Mouse (Mus musculus) midbrain, embryonic 15.5 days (tissue): ENCODE data around the gene Wdfy4. TPM values are rescaled to one million over a fixed set of nuclear protein-coding genes. Genes with fewer than 3 reads are reported as not detected.
A peak's percentile ranks its signal among the peaks of the same experiment; 100 is the strongest.

Source experiments
- ATAC-seq: fragments of 200-750 bp; cut with Nextera tagmentation; replicated peaks from 2 replicates; pipeline ENCODE4 v1.8.0; 2017; ENCODE audit warnings: moderate TSS enrichment
- H3K27ac ChIP-seq: fragments of 300-500 bp; sonication (generic); 2 replicates; pipeline ENCODE4 v1.5.1; 2015; ENCODE audit warnings: mild to moderate bottlenecking, inconsistent platforms
- H3K27me3 ChIP-seq: fragments of 300-500 bp; sonication (generic); replicated peaks from 2 replicates; pipeline ENCODE4 v1.6.1; 2015; ENCODE audit warnings: inconsistent platforms
- H3K36me3 ChIP-seq: fragments of 300-500 bp; sonication (generic); replicated peaks from 2 replicates; pipeline ENCODE4 v1.6.1; 2015; ENCODE audit warnings: inconsistent platforms
- H3K4me1 ChIP-seq: fragments of 300-500 bp; sonication (generic); 2 replicates; pipeline ENCODE4 v1.6.1; 2015; ENCODE audit warnings: inconsistent platforms
- H3K4me2 ChIP-seq: fragments of 300-500 bp; sonication (generic); 2 replicates; pipeline ENCODE4 v1.6.1; 2015; ENCODE audit warnings: inconsistent platforms, mild to moderate bottlenecking, moderate library complexity
- H3K4me3 ChIP-seq: fragments of 300-500 bp; sonication (generic); 2 replicates; pipeline ENCODE4 v1.5.1; 2015; ENCODE audit warnings: mild to moderate bottlenecking, inconsistent platforms
- H3K9ac ChIP-seq: fragments of 300-500 bp; sonication (generic); 2 replicates; pipeline ENCODE4 v1.6.1; 2015; ENCODE audit warnings: mild to moderate bottlenecking, inconsistent platforms
- H3K9me3 ChIP-seq: fragments of 300-500 bp; sonication (generic); 2 replicates; pipeline ENCODE4 v1.6.1; 2016; ENCODE audit warnings: inconsistent platforms
- whole genome bisulfite sequencing: fragments of 180-500 bp; shearing (Covaris S2); methylation state at CpG from one replicate; pipeline ENCODE4 v1.1.7; 2015; ENCODE audit warnings: mixed read lengths; 5-methylcytosine and 5-hydroxymethylcytosine counted together
- polyA plus RNA-seq: library from polyadenylated mRNA; unstranded; fragments of >200 nt; fragmentation: Nextera tagmentation; extraction: Ambion mirVana; gene quantifications from 2 replicates; pipeline ENCODE4 v1.2.1, GENCODE M21; 2015

Wdfy4 gene
- polyA plus RNA-seq, 1 experiment from 2014 or later = 0.30 TPM

DNA sequence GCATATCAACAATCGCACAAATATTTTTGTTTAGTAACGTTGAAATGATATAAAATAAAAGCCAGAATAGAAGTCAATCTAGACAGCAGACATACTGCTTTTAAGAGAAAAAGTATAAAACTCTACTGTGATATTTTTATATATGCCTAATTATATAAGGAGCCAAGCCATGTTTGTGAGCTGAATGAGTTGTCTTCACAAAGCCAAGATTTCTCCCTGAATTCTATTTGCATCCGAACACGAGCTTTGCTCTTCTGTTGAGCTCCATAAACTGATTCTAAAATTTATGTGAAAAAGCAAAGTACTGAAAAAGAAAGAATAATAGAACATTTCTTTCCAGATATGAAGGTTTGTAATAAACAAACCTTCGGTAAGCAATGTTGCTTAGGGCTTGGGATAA, 5.2 kb downstream of the Wdfy4 start:
- Histone ChIP-seq H3K4me3 (no peak overlapping the region), H3K27me3 (no peaks in the 10 kb centered on the region), H3K4me2 (no peak overlapping the region), H3K27ac (no peak overlapping the region), H3K9ac (no peak overlapping the region), H3K36me3 (no peaks in the 10 kb centered on the region), H3K9me3 (no peaks in the 10 kb centered on the region), H3K4me1 (no peaks in the 10 kb centered on the region)
- no peak for ATAC-seq
- 89% methylated on average over 5 of the region's 5 CpGs for WGBS

GRCm38 (mm10) chr14:33175059-33175821, 10.1 kb downstream of the Wdfy4 start:
- WGBS = 89% methylated on average over 4 of the region's 4 CpGs
- no peak for ATAC-seq
- no peak overlapping the region for H3K4me3 ChIP-seq

DNA sequence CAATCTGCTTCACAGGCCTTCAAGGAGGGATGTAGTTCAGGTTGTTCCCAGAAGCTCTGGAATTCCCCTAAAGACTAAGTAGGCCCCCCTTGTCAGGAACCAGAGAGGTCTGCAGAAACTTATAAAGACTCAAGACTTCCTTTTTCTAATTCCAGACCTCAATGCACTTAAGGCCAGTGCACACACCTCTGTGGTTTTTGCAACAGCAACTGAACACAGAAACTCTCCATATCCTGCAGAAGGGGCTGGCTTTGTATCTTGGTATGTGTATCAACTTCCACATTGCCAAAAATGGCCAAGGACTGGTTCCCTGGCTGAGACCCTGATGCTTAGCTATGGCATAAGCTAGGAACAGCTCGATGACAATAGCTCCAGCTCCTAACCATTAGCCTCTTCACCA, 13.4 kb downstream of the Wdfy4 start:
- Histone ChIP-seq H3K4me3 (no peak overlapping the region), H3K4me1 (no peaks in the 10 kb centered on the region), H3K9ac (no peak overlapping the region), H3K4me2 (no peak overlapping the region), H3K27ac (no peak overlapping the region), H3K9me3 (no peaks in the 10 kb centered on the region), H3K36me3 (no peaks in the 10 kb centered on the region), H3K27me3 (no peaks in the 10 kb centered on the region)
- 84% methylated on average over 1 of the region's 1 CpGs for whole genome bisulfite sequencing
- ATAC-seq = no peak

More at GRCm38 (mm10) chr14:33175059-33175821, 10.1 kb downstream of the Wdfy4 start:
- Histone ChIP-seq H3K27ac (no peak overlapping the region), H3K36me3 (no peaks in the 10 kb centered on the region), H3K4me2 (no peak overlapping the region), H3K9me3 (no peaks in the 10 kb centered on the region), H3K9ac (no peak overlapping the region), H3K4me1 (no peaks in the 10 kb centered on the region), H3K27me3 (no peaks in the 10 kb centered on the region)

DNA sequence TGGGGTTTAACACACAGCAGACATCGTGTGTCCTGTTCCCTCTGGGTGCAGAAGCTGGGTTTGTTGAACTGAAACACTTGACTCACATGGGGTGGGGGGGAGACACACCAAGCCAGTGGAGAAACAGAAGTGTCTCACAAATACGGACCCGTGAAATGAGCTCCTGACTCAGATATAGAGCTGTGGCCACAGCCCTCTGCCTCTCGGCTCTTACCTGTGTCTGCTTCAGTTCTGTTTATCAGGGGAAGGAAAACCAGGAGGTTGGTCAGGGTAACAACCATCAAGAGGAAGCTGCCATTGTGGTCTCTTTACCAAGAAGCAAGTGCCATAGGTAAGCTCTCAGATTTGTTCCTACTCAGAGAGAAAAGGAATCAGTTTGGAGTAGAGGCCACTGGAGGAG, 16.6 kb downstream of the Wdfy4 start:
- Histone ChIP-seq H3K27ac (no peak overlapping the region), H3K4me1 (no peaks in the 10 kb centered on the region), H3K9ac (no peak overlapping the region), H3K4me3 (no peak overlapping the region), H3K36me3 (no peaks in the 10 kb centered on the region), H3K27me3 (no peaks in the 10 kb centered on the region), H3K9me3 (no peaks in the 10 kb centered on the region), H3K4me2 (no peak overlapping the region)
- no peak for ATAC-seq
- WGBS = 93% methylated on average over 4 of the region's 4 CpGs

DNA sequence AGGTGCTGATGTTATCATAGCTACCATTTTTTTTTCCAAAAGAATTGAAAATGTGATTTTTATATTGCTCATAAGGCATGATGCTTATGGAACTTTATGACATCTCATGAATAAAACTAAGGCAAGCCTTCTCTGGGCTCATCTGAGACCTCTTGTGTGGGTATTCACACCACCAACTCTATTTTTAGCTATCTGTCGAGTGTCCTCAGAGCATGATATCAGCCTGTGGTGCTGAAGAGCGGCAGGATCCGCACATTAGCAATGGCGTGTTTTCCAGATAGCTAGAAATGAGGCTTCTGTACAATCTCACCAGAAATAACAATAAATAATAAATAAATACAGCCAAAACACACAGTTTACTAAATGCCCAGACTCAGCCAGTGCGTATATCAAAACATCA, 23.1 kb downstream of the Wdfy4 start:
- H3K4me1 ChIP-seq = no peaks in the 10 kb centered on the region
- no peak overlapping the region for H3K27ac ChIP-seq
- no peak for ATAC-seq
- H3K4me2 ChIP-seq = no peak overlapping the region
- H3K9ac ChIP-seq = no peak overlapping the region
- no peaks in the 10 kb centered on the region for H3K27me3 ChIP-seq
- H3K36me3 ChIP-seq = no peaks in the 10 kb centered on the region
- no peak overlapping the region for H3K4me3 ChIP-seq
- no peaks in the 10 kb centered on the region for H3K9me3 ChIP-seq
- 91% methylated on average over 5 of the region's 5 CpGs for WGBS

DNA sequence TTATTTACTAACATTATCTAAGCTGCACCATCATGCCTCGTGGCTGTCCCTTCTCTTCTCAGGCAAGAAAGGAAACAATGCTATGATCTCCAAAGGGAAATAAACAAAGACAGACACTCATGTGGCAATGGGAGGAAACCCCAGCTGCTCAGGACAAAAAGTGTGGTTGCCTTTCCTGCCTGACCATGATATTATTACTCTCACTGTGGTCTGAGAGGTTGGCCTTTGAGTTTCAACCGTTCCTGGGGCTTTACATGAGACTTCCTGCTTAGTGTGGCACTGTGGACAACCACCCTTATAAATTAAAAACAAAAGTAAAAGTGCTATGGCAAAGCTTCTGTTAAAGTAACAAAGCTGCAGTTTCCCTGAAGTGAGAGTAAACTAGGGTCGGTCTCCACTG, 27.0 kb downstream of the Wdfy4 start:
- no peaks in the 10 kb centered on the region for H3K4me1 ChIP-seq
- H3K4me3 ChIP-seq = no peak overlapping the region
- H3K4me2 ChIP-seq = no peak overlapping the region
- ATAC-seq = no peak
- H3K36me3 ChIP-seq = no peaks in the 10 kb centered on the region
- H3K27me3 ChIP-seq = no peaks in the 10 kb centered on the region
- no peak overlapping the region for H3K27ac ChIP-seq
- no peak overlapping the region for H3K9ac ChIP-seq
- 74% methylated on average over 3 of the region's 3 CpGs for WGBS
- H3K9me3 ChIP-seq = no peaks in the 10 kb centered on the region

- 57% methylated on average over 1 of the region's 1 CpGs for WGBS
- Histone ChIP-seq H3K27ac (no peak overlapping the region), H3K27me3 (0 out of 2 replicates have a peak, but pooled peaks cover 4% of the 10 kb centered on the region), H3K9me3 (no peaks in the 10 kb centered on the region), H3K4me3 (no peak overlapping the region), H3K4me1 (no peaks in the 10 kb centered on the region), H3K9ac (no peak overlapping the region), H3K4me2 (no peak overlapping the region), H3K36me3 (no peaks in the 10 kb centered on the region)
- ATAC-seq = no peak
These were observed 32.4 kb downstream of the Wdfy4 start for GRCm38 (mm10) chr14:33152941-33153340.

- Histone ChIP-seq H3K27me3 (peaks cover 10% of the 10 kb centered on the region; the same call in 1 of the 2 replicates), H3K9ac (no peak overlapping the region), H3K9me3 (no peaks in the 10 kb centered on the region), H3K4me1 (no peaks in the 10 kb centered on the region), H3K4me2 (no peak overlapping the region), H3K4me3 (no peak overlapping the region), H3K36me3 (no peaks in the 10 kb centered on the region), H3K27ac (no peak overlapping the region)
- WGBS = 20% methylated on average over 2 of the region's 2 CpGs
- ATAC-seq = no peak
These were observed 39.0 kb downstream of the Wdfy4 start for GRCm38 (mm10) chr14:33146287-33146686.

DNA sequence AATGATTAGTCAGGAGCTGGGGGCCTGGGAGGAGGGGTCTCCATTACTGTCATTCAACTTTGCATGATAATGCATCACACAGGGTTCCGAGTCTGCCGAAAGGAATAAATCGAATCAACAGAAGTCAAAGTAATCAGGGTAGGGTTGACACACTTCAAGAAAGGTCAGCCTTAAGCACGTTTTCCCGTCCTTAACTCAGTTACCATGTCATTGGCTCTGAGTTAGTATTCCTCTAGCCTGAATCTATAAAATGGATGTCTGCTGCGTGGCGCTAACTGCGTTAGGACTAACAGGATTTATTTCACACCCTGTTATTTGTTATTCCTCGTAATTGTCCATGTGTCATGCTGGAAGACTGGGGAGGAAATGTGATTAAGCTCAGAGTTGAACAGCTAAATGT, 48.5 kb downstream of the Wdfy4 start:
- peaks cover 7% of the 10 kb centered on the region; the same call in 1 of the 2 replicates for H3K4me1 ChIP-seq
- no peaks in the 10 kb centered on the region for H3K36me3 ChIP-seq
- 46% methylated on average over 9 of the region's 9 CpGs for WGBS
- H3K9me3 ChIP-seq = no peaks in the 10 kb centered on the region
- H3K4me3 ChIP-seq = no peak overlapping the region
- no peak for ATAC-seq
- peaks cover 17% of the 10 kb centered on the region for H3K27me3 ChIP-seq
- peak overlapping the region; percentile 25 for H3K4me2 ChIP-seq
- no peak overlapping the region for H3K27ac ChIP-seq
- no peak overlapping the region for H3K9ac ChIP-seq

DNA sequence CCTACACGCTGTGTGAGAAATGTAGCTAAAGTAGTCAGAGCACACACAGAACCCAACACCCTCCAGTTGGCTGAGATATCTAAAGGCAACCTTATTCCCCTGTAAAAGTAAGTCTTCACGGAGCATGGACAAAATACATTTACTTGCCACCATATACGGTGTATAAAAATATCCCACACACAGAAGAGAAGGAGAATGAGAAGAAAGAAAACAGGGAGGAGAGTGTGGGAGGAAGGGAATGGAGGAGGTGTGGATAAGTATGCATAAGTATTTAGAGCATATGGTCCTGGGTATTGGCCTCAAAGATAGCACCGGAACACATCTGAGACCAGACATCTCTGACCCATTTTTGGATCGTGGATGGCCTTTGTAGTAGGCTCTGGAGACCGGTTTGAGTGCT, 50.1 kb downstream of the Wdfy4 start:
- WGBS = 92% methylated on average over 6 of the region's 6 CpGs
- H3K27ac ChIP-seq = no peak overlapping the region
- no peaks in the 10 kb centered on the region for H3K9me3 ChIP-seq
- ATAC-seq = no peak
- H3K36me3 ChIP-seq = no peaks in the 10 kb centered on the region
- no peak overlapping the region for H3K4me2 ChIP-seq
- peaks cover 9% of the 10 kb centered on the region; the same call in 1 of the 2 replicates for H3K27me3 ChIP-seq
- peaks cover 7% of the 10 kb centered on the region; the same call in 1 of the 2 replicates for H3K4me1 ChIP-seq
- H3K4me3 ChIP-seq = no peak overlapping the region
- H3K9ac ChIP-seq = no peak overlapping the region

GRCm38 (mm10) chr14:33131044-33131758, 54.1 kb downstream of the Wdfy4 start:
- Histone ChIP-seq H3K9ac (no peak overlapping the region), H3K36me3 (no peaks in the 10 kb centered on the region), H3K4me1 (no peaks in the 10 kb centered on the region), H3K27me3 (peaks cover 9% of the 10 kb centered on the region; the same call in 1 of the 2 replicates), H3K4me3 (no peak overlapping the region), H3K9me3 (no peaks in the 10 kb centered on the region), H3K27ac (no peak overlapping the region), H3K4me2 (no peak overlapping the region)
- ATAC-seq = no peak
- 57% methylated on average over 7 of the region's 7 CpGs for WGBS

- no peak for ATAC-seq
- no peak overlapping the region for H3K4me3 ChIP-seq
- H3K27me3 ChIP-seq = 0 out of 2 replicates have a peak, but pooled peaks cover 2% of the 10 kb centered on the region
- H3K36me3 ChIP-seq = no peaks in the 10 kb centered on the region
- H3K4me2 ChIP-seq = no peak overlapping the region
- H3K27ac ChIP-seq = no peak overlapping the region
- 84% methylated on average over 1 of the region's 1 CpGs for WGBS
- H3K4me1 ChIP-seq = no peaks in the 10 kb centered on the region
- no peak overlapping the region for H3K9ac ChIP-seq
- H3K9me3 ChIP-seq = no peaks in the 10 kb centered on the region
These were observed 68.7 kb downstream of the Wdfy4 start for GRCm38 (mm10) chr14:33116590-33116989.
